8 mouse cellular contexts compared by ENCODE assay signal in genomic region chr4:129541868-129542591, GRCm38 (mm10). TPM values are rescaled to one million over a fixed set of nuclear protein-coding genes. Genes with fewer than 3 reads are reported as not detected.
A peak's percentile ranks its signal among the peaks of the same experiment; 100 is the strongest.
DNase-seq lines count a peak whose midpoint lies in the region; ATAC-seq and TF ChIP-seq lines count a peak whose summit lies in the region.

No protein-coding gene starts in this region.

- H3K4me3 ChIP-seq in cortical plate, adult 2 months (ENCODE audit: insufficient read depth, low read length) = peak overlapping the region; percentile 79
- H3K4me3 ChIP-seq in limb, embryonic 15.5 days = peak overlapping the region; percentile 80
- peak overlapping the region; percentile 87 for H3K4me3 ChIP-seq in neural tube, embryonic 12.5 days

- H3K4me1 ChIP-seq in cortical plate, adult 2 months (ENCODE audit: control insufficient read depth, insufficient read depth, low read length) = 0 out of 2 replicates have a peak, but pooled peaks cover 2% of the 10 kb centered on the region
- H3K4me1 ChIP-seq in limb, embryonic 15.5 days = peaks cover 17% of the 10 kb centered on the region
- peaks cover 25% of the 10 kb centered on the region for H3K4me1 ChIP-seq in neural tube, embryonic 12.5 days

- peak overlapping the region; percentile 76 for H3K9ac ChIP-seq in limb, embryonic 15.5 days
- H3K9ac ChIP-seq in neural tube, embryonic 12.5 days = peak overlapping the region; percentile 82

- intact Hi-C loops in heart, postnatal 36 days (cut with DNase I) = loop anchor here (1.0 kb wide), 1 partner anchor 47 kb away; no protein-coding TSS in a partner anchor

- ATAC-seq in cerebellum, adult (ENCODE audit: insufficient number of reproducible peaks, low FRiP score, low TSS enrichment) = peak; percentile 26; the same call in 1 of the 2 replicates
- ATAC-seq in limb, embryonic 15.5 days (ENCODE audit: insufficient number of reproducible peaks, low FRiP score, low TSS enrichment, low read depth) = no peak
- peak; percentile 57 for ATAC-seq in neural tube, embryonic 12.5 days (ENCODE audit: low FRiP score, low read depth)

- H3K9me3 ChIP-seq in limb, embryonic 15.5 days = no peaks in the 10 kb centered on the region
- no peaks in the 10 kb centered on the region for H3K9me3 ChIP-seq in neural tube, embryonic 12.5 days

- no peaks in the 10 kb centered on the region for H3K27me3 ChIP-seq in limb, embryonic 15.5 days
- H3K27me3 ChIP-seq in neural tube, embryonic 12.5 days (replicated peaks) = no peaks in the 10 kb centered on the region

- peaks cover 6% of the 10 kb centered on the region; the same call in 1 of the 2 replicates for H3K36me3 ChIP-seq in limb, embryonic 15.5 days
- H3K36me3 ChIP-seq in neural tube, embryonic 12.5 days = peaks cover 8% of the 10 kb centered on the region; the same call in 1 of the 2 replicates

- no peak for DNase-seq in cerebellum, postnatal 4 days (ENCODE audit: low spot score in 2 of 2)
- peak; percentile 45 for DNase-seq in MN1 (ENCODE audit: low spot score)
- DNase-seq in heart, postnatal 36 days = peak; percentile 18 to 24
- peak; percentile 46 for DNase-seq in yolk sac, embryonic 10.5 days (ENCODE audit: low spot score)

- H3K4me2 ChIP-seq in limb, embryonic 15.5 days = peak overlapping the region; percentile 67
- peak overlapping the region; percentile 80 for H3K4me2 ChIP-seq in neural tube, embryonic 12.5 days (replicated peaks)

- WGBS in limb, embryonic 15.5 days = 1% methylated on average over 30 of the region's 30 CpGs
- WGBS in neural tube, embryonic 12.5 days = under 1% methylated on average over 30 of the region's 30 CpGs

- TF ChIP-seq POLR2A in cortical plate, adult 2 months (IDR thresholded peaks at IDR 0.05; ENCODE audit: extremely low read depth, insufficient read depth, low read length) = no peak

- no peak overlapping the region for H3K27ac ChIP-seq in cortical plate, adult 2 months (ENCODE audit: insufficient read depth, low read length)
- peak overlapping the region; percentile 85 for H3K27ac ChIP-seq in limb, embryonic 15.5 days
- peak overlapping the region; percentile 59; the same call in 1 of the 2 replicates for H3K27ac ChIP-seq in neural tube, embryonic 12.5 days

- TF ChIP-seq CTCF in cortical plate, adult 2 months (IDR thresholded peaks at IDR 0.05; ENCODE audit: extremely low read depth, insufficient read depth, low read length) = peak; percentile 11; the same call in 1 of the 2 replicates

RNA-seq across cellular contexts. Expression of gene Hdac1, which starts 0.5 kb away (rescaled TPM):
- 55.4 and 61.7 TPM in 2 replicates for polyA plus RNA-seq in cortical plate, adult 2 months (2012; rRNA removed)
- total RNA-seq in heart, postnatal 36 days (2021) = 10 to 100 TPM; 17.7 to 21.1 TPM
- polyA plus RNA-seq in limb, embryonic 15.5 days (2015; fragmentation: Nextera tagmentation; extraction: Ambion mirVana) = 196 and 204 TPM in 2 replicates
- 179 and 192 TPM in 2 replicates for polyA plus RNA-seq in neural tube, embryonic 12.5 days (2016; fragmentation: Nextera tagmentation; extraction: Ambion mirVana)

RNA-seq across cellular contexts. Expression of gene Marcksl1, which starts 28.6 kb away (rescaled TPM):
- polyA plus RNA-seq in cortical plate, adult 2 months (2012; rRNA removed) = 129 and 134 TPM in 2 replicates
- total RNA-seq in heart, postnatal 36 days (2021) = 1 to 10 TPM; 4.4 to 5.7 TPM
- polyA plus RNA-seq in limb, embryonic 15.5 days (2015; fragmentation: Nextera tagmentation; extraction: Ambion mirVana) = 445 and 538 TPM in 2 replicates
- 2,122 and 2,278 TPM in 2 replicates for polyA plus RNA-seq in neural tube, embryonic 12.5 days (2016; fragmentation: Nextera tagmentation; extraction: Ambion mirVana)

RNA-seq across cellular contexts. Expression of gene Lck, which starts 31.4 kb away (rescaled TPM):
- 2.3 and 3.3 TPM in 2 replicates for polyA plus RNA-seq in cortical plate, adult 2 months (2012; rRNA removed)
- 1 to 10 TPM in 1 of 2 experiments, under 1 TPM in 1; 0.72 to 1.5 TPM for total RNA-seq in heart, postnatal 36 days (2021)
- 5.8 and 6.3 TPM in 2 replicates for polyA plus RNA-seq in limb, embryonic 15.5 days (2015; fragmentation: Nextera tagmentation; extraction: Ambion mirVana)
- 7.8 and 8.0 TPM in 2 replicates for polyA plus RNA-seq in neural tube, embryonic 12.5 days (2016; fragmentation: Nextera tagmentation; extraction: Ambion mirVana)

RNA-seq across cellular contexts. Expression of gene Fam167b, which starts 36.3 kb away (rescaled TPM):
- polyA plus RNA-seq in cortical plate, adult 2 months (2012; rRNA removed) = 0.98 and 1.2 TPM in 2 replicates
- under 1 TPM; 0.46 to 1.00 TPM for total RNA-seq in heart, postnatal 36 days (2021)
- 6.9 and 7.0 TPM in 2 replicates for polyA plus RNA-seq in limb, embryonic 15.5 days (2015; fragmentation: Nextera tagmentation; extraction: Ambion mirVana)
- polyA plus RNA-seq in neural tube, embryonic 12.5 days (2016; fragmentation: Nextera tagmentation; extraction: Ambion mirVana) = 1.5 and 2.2 TPM in 2 replicates

RNA-seq across cellular contexts. Expression of gene Fam229a, which starts 51.0 kb away (rescaled TPM):
- 0.79 and 0.88 TPM in 2 replicates for polyA plus RNA-seq in cortical plate, adult 2 months (2012; rRNA removed)
- total RNA-seq in heart, postnatal 36 days (2021) = not detected
- not detected in 2 replicates for polyA plus RNA-seq in limb, embryonic 15.5 days (2015; fragmentation: Nextera tagmentation; extraction: Ambion mirVana)
- not detected in 2 replicates for polyA plus RNA-seq in neural tube, embryonic 12.5 days (2016; fragmentation: Nextera tagmentation; extraction: Ambion mirVana)

Comparison
In these comparisons a context has a peak if more than half of its experiments do, and no peak if none do; other contexts are left out.
1. DNase-seq: peak in MN1 (single experiment), heart, postnatal 36 days (2 of 2) and yolk sac, embryonic 10.5 days (single experiment); none in cerebellum, postnatal 4 days (0 of 2).
2. Peak in every context shown above with its lines, with median percentiles within 50 percentile points of each other: H3K4me3 ChIP-seq.